Mouse (Mus musculus) heart, adult 2 months (tissue): ENCODE measurements around the gene Trp73.

Experiments
- CTCF ChIP-seq: fragments of 200-600 bp; IDR thresholded peaks from 2 replicates; pipeline ENCODE4 v1.8.1; 2022; ENCODE audit warnings: antibody characterized with exemption, mild to moderate bottlenecking, moderate library complexity
- EP300 ChIP-seq: fragments of 200-500 bp; IDR thresholded peaks from 2 replicates; pipeline ENCODE4 v1.6.1; 2011; ENCODE audit warnings: low read depth, low read length, control low read depth; ENCODE audit not compliant: insufficient read depth

DNA sequence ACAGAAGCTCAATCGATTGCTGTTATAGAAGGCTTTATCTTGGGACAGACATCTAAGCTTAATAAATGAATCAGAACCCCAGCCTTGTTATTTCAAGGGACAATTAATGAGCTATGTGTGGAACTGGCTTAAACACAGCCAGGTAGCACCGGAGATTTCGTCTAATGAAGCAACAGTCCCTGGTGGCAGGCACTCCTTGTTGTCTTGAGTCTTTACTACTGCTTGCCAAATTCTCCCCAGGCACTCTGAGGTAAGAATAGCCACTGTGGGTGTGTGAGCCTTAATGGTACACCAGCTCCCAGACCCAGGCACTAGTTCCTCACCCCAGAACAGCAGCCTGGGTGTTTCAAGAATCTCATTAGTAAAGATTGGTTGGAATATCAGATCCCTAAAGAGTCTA is 88.6 kb downstream of the Trp73 start:
- TF ChIP-seq EP300 (no peak), CTCF (no peak)
